Mouse (Mus musculus) forelimb bud, embryonic 11.5 days (tissue): Measurements from ENCODE around the gene Mark1.
A peak's percentile ranks its signal among the peaks of the same experiment; 100 is the strongest.

Experiments
- DNase-seq: peaks from one replicate; pipeline ENCODE4 v3.0.0-alpha.2; 2012; ENCODE audit warnings: low read depth, low spot score

Gene Mark1

DNA sequence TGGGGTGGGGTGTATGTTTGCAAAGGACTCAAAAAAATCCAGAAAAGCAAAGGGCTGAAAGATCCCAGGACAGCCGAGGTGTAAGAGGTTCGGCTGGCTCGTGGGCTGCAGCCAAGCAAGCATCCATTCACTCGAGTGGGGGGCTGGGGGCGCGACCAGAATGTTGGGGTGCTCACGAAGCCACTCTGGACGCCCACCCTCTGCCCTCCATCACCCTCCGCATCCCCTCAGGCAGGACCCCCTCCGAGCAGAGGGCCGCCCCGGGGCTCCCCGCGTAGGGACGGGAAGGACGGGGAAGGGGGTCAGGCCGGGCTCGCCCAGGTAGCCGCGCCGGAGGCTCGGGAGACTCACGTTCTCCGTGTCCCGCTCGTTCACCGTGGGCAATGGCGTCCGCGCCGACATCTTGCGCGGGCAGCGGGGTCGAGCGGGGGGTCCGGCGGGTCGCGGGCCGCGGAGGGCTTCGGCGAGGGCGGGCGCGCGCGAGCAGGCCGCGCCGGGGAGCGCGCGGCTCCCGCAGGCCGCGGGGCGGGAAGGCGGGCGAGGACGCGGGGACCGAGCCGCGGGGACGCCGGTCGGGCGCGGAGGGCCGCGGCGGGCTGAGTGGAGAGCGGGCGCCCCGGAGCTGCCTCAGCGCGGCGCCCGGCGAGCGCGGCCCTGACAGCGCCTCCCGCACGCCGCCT is at the start of gene Mark1:
Gene Mark1 (minus strand): TSS at position 500 of the 680 bp plus-strand sequence.
- DNase-seq = peak; percentile 9

DNA sequence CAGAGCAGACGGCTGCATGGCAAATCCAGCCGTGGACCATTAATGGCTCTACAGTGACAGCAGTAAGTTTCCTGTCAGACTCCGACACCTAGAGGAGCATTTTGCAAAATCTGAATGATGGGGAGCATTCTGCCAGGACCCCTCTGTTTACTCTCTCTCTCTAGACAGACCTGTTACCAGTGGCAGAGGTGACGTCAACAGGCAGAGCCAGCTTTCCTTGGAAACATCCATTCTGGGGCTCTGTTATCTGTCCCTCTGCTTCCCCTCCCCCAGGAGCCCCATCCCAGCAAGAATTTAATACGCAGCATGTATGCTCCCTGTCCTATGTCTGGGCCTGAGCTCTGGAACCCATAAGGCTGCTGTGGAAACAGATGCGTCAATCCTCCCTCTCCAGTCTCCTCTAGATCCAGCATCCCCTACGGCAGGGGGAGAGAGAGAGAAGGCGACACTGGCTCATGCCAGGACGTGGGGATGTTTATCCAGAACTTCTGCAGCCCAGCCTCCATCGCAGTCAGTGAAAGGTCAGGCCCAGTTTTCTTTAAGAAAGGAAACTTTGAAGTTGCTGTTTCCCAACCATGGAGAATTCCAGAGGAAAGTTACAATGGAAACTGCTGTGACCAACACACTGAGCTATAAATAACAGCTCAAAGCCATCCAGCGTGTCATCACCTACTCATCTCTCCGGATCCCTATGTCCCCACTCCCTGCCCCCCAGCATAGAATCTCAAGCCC is 48.3 kb upstream of the Mark1 start:
- DNase-seq = no peak

DNA sequence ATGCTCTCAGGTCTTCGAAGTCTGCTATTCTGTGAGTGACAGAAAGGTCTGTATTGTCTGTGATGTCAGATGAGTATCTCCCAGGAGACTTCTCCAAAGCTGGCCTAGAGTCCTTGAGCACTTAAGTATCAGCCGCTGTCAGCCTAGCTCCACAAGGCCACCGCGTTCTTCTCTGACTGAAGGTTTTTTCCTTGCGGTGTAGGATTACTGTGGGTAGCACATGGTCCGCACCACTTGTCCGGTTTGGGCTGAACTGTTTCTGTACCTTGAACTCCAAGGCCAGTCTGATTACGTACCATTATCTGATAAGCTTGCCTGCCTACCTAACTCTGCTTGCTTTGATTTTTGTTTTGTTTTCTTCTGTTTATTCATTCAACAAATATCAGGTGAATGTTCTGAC is 47.1 kb upstream of the Mark1 start:
- no peak for DNase-seq

DNA sequence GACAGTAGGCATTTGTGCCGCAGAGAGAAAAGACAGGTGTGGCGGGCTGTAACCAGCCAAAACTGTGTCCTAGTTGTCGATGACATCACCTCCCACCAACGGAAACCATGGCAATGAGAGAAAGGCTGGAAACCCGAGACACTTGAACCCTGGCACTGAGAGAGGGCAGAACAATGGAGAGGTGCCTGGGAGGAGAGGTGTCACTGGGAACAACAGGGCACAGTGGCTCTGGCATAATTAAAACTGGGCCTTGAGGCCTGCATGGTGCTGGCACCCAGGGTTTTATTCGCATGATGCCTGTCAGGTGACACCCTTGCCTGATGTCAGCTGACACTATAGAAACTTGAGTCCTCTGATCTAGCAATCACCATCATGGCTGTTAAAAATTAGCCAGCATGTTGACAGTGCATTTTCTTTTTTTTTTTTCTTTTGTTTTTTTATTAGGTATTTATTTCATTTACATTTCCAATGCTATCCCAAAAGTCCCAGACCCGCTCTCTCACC is 38.9 kb upstream of the Mark1 start:
- DNase-seq = no peak

DNA sequence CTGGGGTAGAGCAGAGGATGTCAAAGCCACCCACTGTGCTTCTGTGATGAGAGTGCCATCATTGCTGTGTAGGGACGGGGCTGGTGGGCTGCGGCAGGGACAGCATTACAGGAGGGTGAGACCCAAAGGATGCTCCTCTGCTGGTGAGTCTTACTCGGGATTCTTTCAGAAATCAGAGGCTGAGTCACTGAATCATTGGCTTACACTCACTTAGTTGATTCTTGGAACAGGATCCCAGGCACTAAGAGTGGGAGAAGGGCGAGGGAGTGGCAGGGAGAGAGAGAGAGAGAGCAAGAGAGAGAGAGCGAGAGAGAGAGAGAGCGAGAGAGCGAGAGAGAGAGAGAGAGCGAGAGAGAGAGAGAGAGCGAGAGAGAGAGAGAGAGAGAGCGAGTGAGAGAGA is 31.2 kb upstream of the Mark1 start:
- DNase-seq = no peak

DNA sequence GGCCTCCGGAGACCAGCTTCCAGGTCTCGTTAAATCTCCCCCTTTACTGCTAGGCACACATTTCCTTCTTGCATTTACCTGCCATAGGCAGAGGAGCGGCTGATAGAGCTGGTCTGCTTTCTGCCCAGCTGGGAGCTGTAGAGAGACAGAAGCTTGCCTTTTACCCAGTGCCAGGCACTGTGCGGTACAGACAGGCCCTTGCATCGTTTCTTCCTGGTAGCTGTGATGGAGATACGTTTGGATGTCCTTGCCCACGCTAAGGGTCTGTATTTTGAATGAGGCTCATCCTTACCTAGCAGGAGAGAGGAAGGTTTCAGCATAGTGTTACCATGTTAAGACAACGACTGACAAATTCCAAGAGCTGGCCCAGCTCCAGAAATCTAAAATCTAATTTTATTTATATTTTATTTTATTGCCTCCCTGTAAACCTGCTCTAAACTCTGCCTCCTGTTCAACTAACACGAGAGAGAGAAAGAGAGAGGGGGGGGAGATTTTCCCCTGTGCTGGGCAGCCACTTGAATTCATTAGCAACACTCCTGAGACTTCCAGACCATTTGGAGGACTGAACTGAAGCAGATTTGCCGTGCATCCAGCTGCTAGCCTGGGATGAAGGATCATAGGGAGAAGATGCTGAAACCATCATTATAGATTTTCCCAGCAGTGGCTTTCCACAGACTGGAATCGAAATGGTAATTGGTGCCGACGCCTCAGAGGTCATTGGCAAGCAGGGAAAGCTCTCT is 21.2 kb upstream of the Mark1 start:
- no peak for DNase-seq

DNA sequence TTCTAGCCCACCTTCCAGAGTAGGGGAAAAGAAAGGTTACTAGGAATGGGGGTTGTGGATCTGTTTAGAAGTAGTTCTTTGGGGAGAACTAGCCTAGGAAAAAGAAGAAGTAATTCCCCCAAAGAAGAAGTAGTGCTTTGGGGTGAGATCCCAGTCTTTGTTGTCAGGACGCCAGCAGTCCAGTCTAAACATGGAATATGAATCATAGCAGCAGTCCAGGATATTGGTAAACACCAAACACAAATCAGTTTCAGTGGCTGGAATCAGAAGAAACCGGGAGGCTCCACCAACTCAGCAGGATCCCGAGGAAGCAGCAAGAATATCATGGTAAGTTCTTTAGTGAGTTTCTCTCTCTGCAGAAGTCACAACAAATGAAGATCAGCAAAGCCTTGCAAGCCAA is 13.2 kb upstream of the Mark1 start:
- DNase-seq = no peak

DNA sequence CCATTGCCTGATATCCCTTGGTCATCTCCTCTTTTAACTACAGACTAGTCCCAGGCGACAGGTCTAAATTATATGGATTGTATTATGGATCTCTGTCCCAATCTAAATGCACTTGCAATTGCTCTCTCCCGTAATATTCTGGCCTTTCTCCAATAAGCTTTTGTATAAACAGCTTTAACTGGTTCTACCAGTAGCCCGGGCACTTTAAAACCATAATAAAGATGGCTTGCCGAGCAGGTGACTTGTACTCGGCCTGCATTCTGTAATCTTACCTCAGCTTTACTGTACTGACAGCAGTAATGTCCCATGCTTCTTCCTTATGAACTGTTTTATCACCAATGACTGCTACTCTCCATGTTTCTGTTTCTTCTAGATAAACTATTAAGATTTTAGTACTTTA is 7.7 kb upstream of the Mark1 start:
- no peak for DNase-seq

DNA sequence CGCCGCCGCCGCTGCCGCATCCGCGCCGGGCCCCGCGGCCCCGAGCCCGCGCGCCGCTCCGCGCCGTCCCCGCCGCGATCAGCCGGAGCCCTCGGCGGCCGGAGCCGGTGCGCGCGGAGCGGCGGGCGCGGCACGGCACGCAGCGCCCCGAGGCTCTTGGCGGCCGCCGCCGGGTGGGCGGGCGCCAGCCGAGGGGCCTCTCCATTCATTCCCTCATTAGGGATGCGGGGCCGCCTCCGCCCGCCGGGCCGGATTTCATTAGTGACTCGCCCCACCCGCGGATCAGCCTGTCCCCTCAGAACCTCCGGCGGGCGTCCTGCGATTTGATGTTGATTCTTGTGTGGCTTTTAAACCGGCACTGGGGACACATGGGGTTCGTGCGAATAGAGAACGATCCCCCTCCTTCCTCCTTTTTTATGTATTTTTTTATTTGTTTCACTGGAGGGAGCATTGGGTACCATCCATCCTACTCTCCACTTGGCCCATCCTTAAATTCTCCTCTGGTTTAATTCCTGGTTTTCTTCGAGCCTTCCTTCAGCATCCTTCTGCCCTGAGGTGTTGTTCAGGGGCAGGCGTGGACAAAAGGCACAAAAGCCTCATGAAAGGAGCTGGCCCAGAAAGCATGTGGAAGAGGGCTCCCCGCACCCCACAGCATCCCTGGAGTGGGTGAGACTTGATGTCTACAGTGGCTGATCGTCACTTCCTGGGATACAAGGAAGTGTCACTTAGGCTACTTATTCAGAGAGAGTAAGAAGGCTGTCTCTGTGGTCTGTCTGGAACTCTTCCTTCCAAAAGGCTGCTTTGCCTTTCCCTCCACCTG is 620 bp upstream of the Mark1 start:
- DNase-seq = peak; percentile 18

DNA sequence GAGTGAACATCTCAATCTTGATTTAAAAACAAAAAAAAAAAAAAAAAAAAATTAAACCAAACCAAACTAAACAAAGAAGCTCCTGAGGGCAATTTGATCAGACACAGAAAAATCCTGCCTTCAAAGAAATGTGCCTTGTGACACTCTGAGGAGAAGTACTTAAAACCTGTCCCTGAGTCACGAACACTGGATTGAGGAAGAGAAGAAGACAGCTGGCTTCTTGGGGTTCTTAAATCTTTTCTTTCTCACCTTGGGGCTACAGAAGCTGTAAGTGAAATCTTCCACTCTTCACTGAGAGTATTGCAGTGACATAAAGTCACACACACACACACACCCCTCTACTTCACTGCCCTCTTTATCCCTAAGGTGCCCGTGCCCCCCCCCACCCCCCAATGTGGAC is 739 bp downstream of the Mark1 start:
- DNase-seq = no peak

DNA sequence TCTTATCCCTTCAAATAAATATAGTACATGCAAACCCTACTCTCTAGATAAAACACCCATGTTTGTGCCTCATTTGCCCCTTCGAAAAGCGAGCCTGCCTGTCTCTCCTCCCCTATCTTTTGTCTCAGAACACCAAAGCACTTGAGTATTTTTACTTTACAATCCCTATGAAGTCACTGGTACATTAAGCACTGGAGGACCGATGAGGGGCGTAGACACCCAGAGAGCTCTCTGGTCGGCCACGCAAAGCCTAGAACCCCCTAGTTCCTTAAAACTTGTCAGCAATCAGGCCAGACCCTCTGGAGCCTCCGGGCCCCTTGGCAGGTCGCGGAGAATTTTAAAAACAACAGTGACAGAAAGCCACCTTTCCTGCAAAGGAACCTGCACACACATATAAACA is 1.2 kb downstream of the Mark1 start:
- no peak for DNase-seq

DNA sequence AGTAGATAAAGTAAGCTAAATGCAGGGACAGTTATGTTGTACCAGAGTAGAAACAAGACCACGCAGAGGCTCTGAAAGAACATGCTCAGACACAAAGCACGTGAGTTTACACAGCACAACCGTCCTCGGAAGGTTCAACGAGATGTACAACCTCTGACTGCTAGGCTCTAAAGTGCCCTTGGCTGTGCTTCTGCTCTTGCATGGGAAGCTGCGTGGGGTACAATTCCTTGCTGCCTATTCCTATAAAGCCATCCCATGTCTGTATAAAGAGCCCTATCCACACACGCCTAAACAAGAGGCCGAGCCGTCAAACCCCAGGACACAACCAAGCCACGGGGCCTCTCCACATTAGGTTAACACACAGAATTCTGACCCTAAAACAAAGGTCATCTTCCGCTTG is 1.9 kb downstream of the Mark1 start:
- DNase-seq = no peak

DNA sequence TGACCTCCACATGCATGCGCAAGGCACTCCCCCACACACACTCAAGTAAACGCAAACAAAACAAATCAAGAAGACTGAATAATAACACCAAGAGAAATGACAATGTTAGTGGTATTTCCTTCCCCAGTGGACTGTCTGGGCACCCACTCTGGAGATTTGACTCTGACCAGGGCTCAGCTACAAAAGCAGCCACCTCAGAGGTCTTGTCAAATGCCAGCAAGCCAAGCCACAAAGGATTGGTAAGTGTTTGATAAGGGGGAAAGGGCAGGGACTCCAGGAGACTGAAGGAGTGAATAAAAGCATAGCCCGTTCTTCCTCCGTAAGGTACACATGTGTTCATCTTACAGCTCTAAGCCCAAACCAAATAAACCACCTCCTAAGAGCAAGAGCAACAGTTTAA is 4.0 kb downstream of the Mark1 start:
- no peak for DNase-seq

DNA sequence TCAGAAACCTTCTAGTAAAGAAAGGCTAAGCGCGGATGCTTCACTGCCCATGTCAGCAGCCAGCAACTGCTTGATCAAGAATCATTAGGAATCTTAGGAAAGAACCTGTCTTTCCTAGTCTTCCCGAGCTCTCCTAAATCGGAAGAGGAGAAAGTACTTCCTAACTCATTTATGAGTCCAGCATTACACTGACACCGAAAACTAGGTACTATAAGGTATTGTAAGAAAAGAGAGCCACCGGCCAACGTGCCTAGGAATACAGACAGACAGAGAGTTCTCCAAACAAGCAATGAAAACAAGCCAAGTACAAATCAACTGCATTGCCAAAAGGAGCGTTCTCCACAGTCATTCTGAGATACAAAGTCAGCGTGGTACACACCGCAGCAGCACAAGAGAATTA is 8.2 kb downstream of the Mark1 start:
- DNase-seq = no peak

DNA sequence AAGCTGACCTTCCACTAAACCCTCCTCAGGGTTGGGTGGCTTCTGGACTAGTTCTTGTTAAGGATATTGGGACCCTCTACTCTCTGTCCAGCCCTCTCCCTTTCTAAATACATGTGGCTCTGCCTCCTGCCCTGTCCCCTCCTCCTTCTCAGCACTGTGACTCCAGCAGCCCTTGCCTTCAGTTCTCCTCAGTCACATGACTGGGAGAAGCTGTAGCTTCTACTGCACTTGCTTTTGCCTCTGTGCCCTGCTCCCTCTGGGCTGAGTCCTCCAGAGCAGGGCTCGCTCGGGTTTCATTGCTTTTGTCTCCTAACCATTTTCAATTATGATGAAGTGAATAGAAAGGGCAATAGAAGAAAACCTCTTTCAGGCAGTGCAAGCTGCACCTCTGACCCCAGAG is 12.6 kb downstream of the Mark1 start:
- DNase-seq = no peak

DNA sequence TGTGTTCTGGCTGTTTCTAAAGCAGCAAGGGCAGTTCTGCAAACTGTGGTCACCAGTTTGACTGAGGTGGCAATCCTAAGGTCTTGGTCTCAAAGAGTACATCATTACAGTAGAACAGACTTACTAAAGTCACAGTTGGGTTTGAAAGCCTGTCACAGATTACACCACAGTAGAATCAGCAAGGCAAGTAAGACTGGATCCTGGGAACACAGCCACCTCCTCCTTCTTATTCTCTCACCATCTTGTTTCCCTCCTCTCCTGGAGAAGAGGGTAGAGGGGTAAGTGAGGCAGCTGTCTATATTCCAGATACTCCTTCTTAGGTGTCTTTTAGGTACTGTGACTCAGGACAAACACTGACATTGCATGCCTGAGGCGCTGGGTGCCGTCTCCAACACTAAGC is 14.6 kb downstream of the Mark1 start:
- DNase-seq = no peak

DNA sequence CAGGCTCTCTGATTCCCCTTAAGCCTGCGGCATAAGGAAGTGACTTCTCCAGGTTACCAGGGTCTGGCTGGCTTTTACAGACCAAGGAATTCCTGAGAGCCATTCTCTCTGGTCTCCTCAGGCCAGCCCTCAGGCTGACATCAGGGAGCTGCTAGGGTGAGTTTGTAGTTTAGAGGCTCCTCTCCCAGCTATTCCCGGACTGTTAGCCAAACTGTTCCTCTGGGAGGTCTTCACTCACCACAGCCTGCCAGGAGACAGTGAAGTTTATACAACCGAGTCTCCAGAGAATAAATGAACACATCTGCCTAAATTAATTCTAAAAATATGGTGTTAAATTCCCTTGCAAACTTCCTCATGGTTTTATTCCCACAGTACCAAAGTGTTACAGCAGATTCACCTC is 15.6 kb downstream of the Mark1 start:
- no peak for DNase-seq

DNA sequence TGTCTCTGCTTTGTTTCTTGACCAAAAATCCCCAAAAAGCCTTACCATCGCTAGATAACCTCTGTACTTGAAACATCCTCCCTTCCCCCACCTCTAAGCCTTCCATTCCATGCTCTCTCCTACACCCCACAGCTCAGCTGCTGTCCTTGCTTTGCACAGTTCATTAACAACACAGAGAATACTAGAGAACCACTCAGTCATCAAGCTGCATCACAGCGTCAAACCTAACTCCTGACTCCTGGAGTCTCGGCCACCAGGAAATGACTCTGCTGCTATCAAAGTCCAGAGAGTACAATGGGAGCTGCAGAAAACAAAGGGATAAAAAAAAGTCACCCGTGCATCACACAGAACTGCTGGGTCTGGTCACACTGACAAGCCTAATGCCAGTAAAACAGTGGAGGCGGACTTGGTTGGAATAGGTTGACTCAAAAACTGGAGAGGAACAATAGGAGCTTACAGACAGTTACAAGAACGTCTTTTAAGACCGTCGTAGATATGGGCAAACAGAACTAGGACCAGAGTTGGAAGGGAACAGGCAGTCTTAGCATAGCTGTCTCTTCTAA is 27.1 kb downstream of the Mark1 start:
- no peak for DNase-seq

DNA sequence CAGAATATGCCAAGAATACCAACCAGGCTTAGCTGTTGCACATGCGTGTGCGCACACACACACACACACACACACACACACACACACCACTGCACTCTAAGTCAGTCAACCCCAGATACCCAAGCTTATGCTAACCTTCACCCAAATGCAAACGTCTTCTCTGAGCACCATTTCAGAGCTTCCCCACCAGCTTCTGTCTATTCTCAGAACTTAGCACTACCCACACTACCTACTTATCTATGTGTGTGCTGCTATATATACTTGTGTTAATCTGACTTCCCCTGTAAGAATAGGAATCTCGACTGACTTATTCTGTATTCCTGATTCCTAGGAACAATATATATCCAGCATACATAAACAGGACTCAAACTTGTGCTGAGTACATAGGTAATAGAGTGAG is 30.0 kb downstream of the Mark1 start:
- DNase-seq = no peak

DNA sequence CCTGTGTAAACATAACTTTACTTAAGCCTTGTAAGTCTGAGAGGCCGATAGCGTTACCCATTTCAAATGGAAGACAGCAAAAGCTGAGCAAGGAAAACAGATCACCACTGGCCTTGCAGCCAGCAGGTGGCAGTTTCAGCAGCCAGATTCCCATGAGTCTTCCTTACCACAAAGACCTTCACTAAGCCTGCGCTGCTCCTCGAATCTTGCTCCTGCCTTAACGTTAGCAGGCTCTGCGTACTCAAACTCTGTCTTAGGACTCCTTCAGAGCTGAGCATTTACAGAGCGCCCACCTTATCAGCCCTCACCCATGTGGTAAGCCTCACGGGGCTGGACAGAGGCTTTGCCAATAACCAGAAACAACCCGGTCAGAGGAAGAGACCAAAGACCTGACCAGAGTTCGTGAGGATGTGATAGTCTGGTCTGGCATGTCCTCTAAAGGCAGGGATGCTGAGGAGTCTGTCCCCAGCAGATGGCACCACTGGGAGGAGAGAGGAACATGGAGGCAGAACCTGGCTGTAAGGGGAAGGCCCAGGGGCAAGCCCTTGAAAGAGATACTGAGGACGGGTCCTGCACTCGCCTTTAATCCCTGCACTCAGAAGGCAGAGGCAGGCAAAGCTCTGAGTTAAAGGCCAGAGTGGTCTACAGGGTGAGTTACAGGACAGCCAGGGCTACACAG is 33.5 kb downstream of the Mark1 start:
- no peak for DNase-seq

DNA sequence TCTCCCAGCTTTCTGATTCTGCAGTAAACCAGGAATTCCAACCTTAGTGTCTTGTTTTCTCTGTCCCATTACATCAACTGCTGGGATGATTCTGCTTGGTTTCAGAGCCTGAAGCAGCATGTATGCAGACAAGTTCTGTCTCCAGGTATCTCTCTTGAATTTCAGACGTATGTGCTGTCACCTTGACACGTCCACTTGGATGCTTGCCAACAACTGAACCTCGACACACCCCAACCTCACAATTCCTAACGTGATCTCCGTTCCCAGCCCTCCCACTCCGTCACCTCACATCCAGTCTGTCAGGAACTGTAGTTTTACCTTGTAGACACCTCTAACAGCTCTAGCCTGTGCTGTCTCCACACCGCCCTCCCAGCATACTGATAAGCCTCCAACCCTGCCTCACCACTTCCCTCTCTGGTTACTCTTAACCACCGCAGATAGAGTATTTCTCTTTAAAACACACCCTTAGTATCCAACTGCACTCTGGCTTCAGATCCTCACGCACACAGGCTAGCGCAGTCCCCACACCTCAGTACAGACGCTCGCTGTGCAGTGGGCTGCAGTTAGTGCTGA is 36.2 kb downstream of the Mark1 start:
- no peak for DNase-seq
